Mouse (Mus musculus): Measurements from ENCODE around the gene Gm10647. TPM values are rescaled to one million over a fixed set of nuclear protein-coding genes. Genes with fewer than 3 reads are reported as not detected.

Gene Gm10647
- polyA plus RNA-seq, 1 experiment from 2014 or later: 0.92 TPM

Other genes starting within 250 kb of the Gm10647 start
- 51.4 and 57.1 TPM in 2 replicates for gene Usp3, start 203.9 kb upstream of the Gm10647 start, polyA plus RNA-seq (2015; fragmentation: Nextera tagmentation; extraction: Ambion mirVana)
- gene Car12, start 83.4 kb upstream of the Gm10647 start, polyA plus RNA-seq (2015; fragmentation: Nextera tagmentation; extraction: Ambion mirVana): 1.8 and 2.7 TPM in 2 replicates
- gene Aph1b, start 1.5 kb upstream of the Gm10647 start, polyA plus RNA-seq (2015; fragmentation: Nextera tagmentation; extraction: Ambion mirVana): 6.4 and 8.2 TPM in 2 replicates
- gene Aph1c, start 37.7 kb downstream of the Gm10647 start, polyA plus RNA-seq (2015; fragmentation: Nextera tagmentation; extraction: Ambion mirVana): 3.5 and 5.3 TPM in 2 replicates
- gene Rab8b, start 122.6 kb downstream of the Gm10647 start, polyA plus RNA-seq (2015; fragmentation: Nextera tagmentation; extraction: Ambion mirVana): 24.2 and 30.1 TPM in 2 replicates
- gene Rps27l, start 149.0 kb downstream of the Gm10647 start, polyA plus RNA-seq (2015; fragmentation: Nextera tagmentation; extraction: Ambion mirVana): 602 and 647 TPM in 2 replicates
- gene Lactb, start 178.4 kb downstream of the Gm10647 start, polyA plus RNA-seq (2015; fragmentation: Nextera tagmentation; extraction: Ambion mirVana): 6.7 and 7.2 TPM in 2 replicates

Measured in lung, embryonic 15.5 days (tissue).